Mouse (Mus musculus) thymus, postnatal 14 days (tissue): ENCODE measurements around the gene Miga2.
A peak's percentile ranks its signal among the peaks of the same experiment; 100 is the strongest.

Experiments
- DNase-seq: peaks from one replicate; pipeline ENCODE4 v3.0.0; 2021

Miga2 gene

GRCm38 (mm10) chr2:30358533-30359531 is 5.2 kb upstream of the Miga2 start, which contains the start of gene Sh3glb2:
Gene Sh3glb2 (minus strand): TSS chr2:30359337.
- peak; percentile 90 for DNase-seq

GRCm38 (mm10) chr2:30360626-30361025 is 3.4 kb upstream of the Miga2 start:
- DNase-seq: no peak

DNA sequence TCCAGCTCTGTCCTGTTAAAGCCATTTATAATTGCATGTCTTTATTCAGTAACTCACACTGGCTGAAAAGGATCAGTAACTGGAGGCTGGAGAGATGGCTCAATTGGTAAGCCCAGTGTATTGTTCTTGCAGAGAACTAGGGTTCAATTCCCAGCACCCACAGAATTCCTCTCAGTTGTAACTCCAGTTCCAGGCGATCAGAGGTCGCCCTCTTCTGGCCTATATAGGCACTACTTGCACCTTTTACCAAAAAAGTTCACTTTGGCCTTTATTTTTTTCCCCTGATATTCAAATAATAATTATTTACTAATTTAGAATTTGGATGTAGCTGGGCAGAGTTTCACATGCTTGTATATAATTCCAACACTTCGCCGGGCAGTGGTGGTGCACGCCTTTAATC is 1.2 kb upstream of the Miga2 start:
- DNase-seq: no peak

DNA sequence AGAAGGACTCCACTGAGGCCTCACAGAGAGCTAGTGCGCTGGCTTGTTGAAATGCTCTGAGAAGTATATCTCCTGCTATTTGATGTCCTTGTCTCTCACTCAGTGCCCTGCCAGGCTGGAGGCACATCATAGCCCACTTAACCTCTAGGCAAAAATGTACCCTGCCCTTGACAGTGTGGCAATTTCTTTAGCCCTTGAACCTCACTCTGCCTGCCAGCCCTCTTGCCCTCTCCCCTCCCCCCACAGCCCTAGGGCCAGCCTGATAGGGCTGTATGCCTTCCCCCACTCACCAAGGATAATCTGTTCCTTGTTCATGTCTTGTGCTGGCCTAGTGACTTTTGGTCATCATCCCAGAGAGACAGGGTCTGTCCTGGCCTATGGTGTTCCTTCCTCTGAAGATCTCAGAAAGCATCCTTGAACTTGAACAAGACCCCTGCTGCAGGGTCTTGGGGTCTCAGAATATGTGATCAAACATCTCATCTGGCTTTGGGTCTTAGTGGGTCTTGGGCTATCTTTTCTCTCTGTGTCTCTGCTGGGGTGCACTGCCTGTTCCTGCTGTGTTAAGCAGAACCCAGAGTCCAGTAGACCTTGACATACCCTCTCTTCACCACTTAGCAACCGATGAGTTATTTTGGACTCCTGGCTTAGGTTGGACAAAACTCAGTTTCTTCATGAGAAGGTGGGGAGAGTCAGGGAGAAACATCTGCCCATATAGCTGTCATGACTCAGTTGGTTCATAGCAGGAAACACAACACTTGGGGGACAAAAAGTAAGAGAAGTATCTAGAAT is 1.4 kb downstream of the Miga2 start:
- no peak for DNase-seq

DNA sequence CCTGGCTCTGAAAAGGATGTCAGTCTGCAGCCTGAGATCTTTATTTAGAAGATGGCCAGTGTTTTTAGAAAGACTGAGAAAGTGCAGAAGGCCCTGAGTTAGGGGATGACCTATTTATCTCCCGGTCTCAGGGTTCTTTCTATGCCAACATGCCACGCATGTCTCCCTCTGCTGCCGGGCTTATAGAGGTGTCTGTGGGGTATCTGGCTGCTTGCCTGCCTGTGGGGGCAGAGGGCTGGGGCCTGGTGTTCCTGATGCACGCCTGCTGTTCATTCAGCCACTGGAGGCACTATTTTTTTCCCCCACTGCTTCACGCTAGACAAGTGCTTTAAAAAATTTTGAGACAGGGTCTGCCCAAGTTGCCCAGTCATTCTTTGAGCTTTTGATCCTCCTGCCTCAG is 2.2 kb downstream of the Miga2 start:
- DNase-seq: no peak

- no peak for DNase-seq
Observed at GRCm38 (mm10) chr2:30371544-30371943, 7.5 kb downstream of the Miga2 start.

- DNase-seq: no peak
Observed at GRCm38 (mm10) chr2:30372726-30373125, 8.7 kb downstream of the Miga2 start.

- DNase-seq: no peak
Observed at GRCm38 (mm10) chr2:30375893-30376292, 11.9 kb downstream of the Miga2 start.

DNA sequence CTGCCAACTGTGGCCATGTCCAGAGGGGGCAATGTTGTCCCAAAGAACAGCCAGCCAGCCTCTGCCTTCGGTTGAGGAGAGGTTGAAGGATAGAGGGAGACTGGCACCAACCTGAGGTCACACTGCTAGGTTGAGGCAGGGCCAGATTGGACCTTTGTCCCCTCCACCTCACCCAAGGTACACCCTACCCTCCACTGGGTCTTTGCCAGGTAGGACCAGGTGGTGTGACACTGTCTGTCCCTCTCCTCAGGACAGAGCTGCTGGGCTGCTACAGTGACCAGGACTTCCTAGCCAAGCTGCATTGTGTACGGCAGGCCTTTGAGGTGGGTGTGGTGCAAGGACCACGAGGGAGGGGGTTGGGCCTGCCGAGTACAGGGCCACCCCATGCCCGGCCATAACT is 13.7 kb downstream of the Miga2 start:
- DNase-seq: no peak

DNA sequence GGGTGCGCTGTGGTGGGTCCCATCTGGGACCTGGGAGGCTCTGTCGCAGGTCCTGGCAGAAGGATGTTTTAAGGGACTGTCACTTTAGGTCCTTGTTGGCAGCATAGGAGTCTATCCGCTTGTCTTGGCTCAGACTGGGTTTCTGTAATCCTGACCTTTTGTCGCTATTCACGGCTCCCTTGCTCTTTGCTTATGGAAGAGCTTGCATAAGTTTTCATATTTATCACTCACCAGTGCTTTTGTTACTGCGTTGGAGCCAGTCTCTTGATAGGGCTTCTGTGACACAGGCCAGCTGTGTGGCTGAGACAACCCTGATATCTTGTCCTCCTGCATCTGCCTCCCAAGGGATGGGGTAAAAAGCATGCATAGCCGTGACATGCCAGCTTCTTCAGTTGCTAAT is 15.3 kb downstream of the Miga2 start:
- no peak for DNase-seq

- DNase-seq: no peak
Observed at GRCm38 (mm10) chr2:30380564-30381376, 16.7 kb downstream of the Miga2 start.

GRCm38 (mm10) chr2:30381377-30381725 is 17.3 kb downstream of the Miga2 start:
- DNase-seq: no peak

DNA sequence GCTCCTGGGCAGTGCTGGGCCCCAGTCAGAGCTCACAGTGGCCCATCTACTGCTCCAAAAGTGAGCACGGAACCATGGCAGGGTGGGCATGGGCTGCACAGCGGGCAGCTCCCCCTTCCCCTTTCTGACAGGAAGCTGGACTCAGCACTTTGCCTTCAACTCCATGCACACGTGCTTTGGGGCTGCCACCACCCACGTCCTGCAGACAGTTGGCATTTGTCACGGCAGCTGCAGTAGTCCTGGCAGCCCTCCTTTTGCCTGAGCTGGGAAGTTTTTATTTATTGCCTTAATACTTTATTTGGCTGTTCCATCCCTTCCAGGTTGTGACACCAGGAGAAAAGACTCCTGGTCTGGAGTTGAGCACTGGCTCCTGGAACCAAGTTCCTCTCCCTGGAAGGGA is 20.8 kb downstream of the Miga2 start:
- no peak for DNase-seq

DNA sequence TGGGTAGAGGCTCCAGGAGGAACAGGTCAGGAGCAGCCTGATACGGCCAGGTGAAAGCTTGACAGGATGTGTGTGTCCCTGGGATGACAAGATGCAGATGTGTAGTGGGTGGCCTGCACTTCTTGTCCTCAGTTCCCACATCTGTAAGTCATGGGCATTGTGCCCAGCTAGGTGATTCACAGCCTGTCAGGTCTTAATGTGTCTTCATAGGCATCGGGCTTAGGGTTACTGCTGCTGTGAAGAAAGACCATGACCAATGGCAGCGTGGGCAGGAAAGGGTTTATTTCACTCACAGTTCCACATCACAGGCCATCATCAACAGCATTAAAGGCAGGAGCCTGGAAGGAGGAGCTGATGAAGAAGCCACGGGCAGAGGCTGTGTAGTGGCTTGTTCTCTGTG is 21.6 kb downstream of the Miga2 start:
- no peak for DNase-seq

DNA sequence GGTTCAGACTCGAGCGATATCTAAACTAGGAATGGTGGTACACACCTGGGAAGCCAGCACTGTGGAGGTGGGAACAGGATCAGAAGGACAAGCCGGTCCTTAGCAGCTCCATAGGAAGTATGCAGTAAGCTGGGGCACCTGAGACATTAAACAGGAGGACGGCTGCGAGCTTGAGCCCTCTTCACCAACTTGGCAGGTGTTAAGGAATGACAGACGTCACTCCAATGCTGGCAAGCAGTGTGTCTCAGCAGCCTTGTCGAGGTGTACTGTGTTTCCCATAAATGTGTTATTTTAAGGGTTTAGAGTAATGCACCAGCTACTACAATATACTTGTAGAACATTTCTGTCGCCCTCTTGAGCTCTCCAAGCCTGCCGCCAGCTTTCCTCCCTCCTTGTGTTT is 22.9 kb downstream of the Miga2 start:
- no peak for DNase-seq

GRCm38 (mm10) chr2:30389000-30389399 is 25.0 kb downstream of the Miga2 start:
- no peak for DNase-seq

DNA sequence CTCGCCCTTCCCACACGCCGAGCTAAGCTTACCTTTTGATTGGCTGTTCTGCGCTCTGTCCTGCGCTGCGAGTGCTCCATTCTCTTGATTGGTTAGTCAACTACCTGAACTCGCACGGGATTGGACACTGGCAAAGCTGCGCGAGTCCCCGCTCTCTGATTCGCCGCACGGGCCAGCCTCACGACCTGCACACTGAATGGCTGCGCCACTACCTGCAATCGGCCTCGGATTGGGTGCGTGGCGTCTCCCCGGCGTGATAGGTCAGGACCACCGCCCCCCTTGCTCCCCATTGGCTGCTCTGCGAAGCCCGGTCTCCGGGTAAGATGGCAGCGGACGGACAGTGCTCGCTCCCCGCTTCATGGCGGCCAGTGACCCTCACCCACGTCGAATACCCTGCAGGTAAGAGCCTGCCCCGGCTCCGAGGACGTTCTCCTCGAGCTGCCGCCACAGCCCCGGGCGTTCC is 28.1 kb downstream of the Miga2 start, which contains the start of gene Dolpp1:
TSS of gene Dolpp1 (plus strand) at position 141 of the 463 bp plus-strand sequence.
- peak; percentile 97 for DNase-seq

DNA sequence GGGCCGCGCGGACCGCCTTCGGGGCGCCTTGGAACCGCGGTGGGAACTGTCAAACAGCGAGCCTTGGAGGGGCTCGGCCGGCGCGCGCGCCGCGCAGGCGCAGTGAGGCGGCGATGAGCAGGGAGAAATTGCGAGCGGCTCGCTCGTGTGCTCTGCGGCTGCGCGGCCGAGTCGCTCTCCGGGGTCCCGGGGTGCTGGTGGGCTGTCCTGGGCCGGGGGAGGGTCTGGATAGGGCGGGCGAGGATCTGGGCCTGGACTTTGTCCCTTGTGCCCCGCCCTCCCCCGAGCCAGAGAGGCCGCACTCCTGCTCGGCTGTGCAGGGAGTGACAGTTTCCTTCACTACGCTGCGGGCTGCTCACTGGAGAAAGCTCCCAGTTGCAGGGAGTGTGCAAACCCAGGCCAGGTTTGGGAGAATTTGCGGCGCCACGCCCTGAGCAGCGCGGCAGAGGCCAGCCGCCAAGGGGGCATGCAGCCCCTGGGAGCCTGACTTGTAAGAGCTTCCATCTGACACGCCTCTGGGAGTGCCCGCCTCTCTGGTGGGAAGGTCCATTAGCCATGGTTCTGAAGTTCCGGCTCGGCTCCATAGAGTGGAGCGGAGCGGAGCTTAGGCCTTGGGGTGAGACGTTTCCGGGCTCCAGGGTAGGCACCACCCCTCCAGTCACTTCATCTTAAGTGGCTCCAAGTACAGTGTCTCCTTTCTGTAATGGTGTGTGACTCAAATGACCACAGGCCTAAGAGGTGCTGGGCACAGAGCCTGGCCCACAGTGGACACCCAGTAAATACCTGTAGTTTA is 28.7 kb downstream of the Miga2 start:
- peak; percentile 87 for DNase-seq

GRCm38 (mm10) chr2:30393370-30393656 is 29.3 kb downstream of the Miga2 start:
- no peak for DNase-seq

- DNase-seq: no peak
Observed at GRCm38 (mm10) chr2:30395757-30396156, 31.7 kb downstream of the Miga2 start.

GRCm38 (mm10) chr2:30396246-30396645 is 32.2 kb downstream of the Miga2 start:
- no peak for DNase-seq

GRCm38 (mm10) chr2:30397986-30398512 is 34.0 kb downstream of the Miga2 start:
- DNase-seq: no peak
